Mouse (Mus musculus): ENCODE measurements around the gene Hspa12a.

DNA sequence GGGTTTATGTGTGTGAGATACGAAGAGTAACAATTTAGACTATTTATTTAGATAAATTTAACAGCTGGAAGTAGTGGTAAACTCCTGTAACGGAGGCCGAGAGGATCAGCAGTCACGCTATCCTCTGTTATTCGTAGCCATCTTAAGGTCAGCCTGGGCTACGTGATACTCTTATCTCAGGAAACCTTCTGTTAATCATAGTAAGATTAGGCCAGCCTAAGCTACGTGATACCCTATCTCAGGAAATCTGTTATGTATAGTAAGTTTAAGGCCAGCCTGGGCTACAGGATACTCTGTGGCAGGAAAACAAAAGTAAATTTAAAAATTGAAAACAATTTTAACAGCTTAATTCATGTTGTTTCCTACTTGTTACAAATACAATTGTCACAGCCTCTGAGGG, 2.5 kb upstream of the Hspa12a start:
- TF ChIP-seq CTCF (conservative IDR thresholded peaks at IDR 0.05; ENCODE audit: insufficient read depth, insufficient read length, low read depth, low read length) (no peak), POLR2A (IDR thresholded peaks at IDR 0.05; ENCODE audit: low read depth, low read length) (no peak)

Data from kidney, adult 2 months (tissue).